Mouse (Mus musculus): ENCODE data around the gene Slc22a14.

DNA sequence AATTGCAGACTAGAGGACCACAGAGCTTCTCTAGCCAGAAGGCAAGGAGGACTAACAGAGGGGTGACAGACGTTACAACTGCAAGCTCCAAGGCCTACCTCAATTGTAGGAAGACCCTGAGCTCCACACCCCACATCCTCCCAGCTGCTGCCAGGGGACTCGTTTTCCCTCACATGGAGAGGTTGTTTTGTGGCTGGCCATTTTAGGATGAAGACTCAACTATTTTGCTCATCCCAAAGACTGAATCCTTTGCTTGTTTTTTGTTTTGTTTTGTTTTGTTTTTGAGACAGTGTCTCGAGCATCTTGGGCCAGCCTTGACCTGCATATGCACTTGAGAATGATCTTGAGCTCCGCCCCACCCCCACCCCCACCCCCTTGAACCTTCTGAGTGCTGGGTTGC lies 206.5 kb downstream of the Slc22a14 start, which contains the start of gene Gm47289:
- no peak for TF ChIP-seq CTCF (IDR thresholded peaks at IDR 0.05 in 2 of 3, conservative IDR thresholded peaks at IDR 0.05 in 1 of 3; ENCODE audit: control insufficient read depth in 1 of 3, insufficient read depth in 1 of 3, low read depth in 2 of 3, low read length in 3 of 3, poor library complexity in 1 of 3, severe bottlenecking in 1 of 3)
- TF ChIP-seq POLR2AphosphoS2 (IDR thresholded peaks at IDR 0.05; ENCODE audit: low read length): no peak
- TF ChIP-seq POLR2A (IDR thresholded peaks at IDR 0.05; ENCODE audit: control insufficient read depth in 1 of 2, insufficient read depth in 1 of 2, low read depth in 1 of 2, low read length in 2 of 2, poor library complexity in 1 of 2): no peak
- no peak for TF ChIP-seq MYC (IDR thresholded peaks at IDR 0.05; ENCODE audit: low read depth, low read length)
- TF ChIP-seq KAT2A (conservative IDR thresholded peaks at IDR 0.05; ENCODE audit: low read depth, low read length): no peak
- no peak for TF ChIP-seq EP300 (IDR thresholded peaks at IDR 0.05; ENCODE audit: low read depth in 1 of 2, low read length in 2 of 2)
- TF ChIP-seq BHLHE40 (IDR thresholded peaks at IDR 0.05; ENCODE audit: borderline replicate concordance, low read depth, low read length): no peak
- no peak for TF ChIP-seq MXI1 (IDR thresholded peaks at IDR 0.05; ENCODE audit: low read depth, low read length)
- no peak for TF ChIP-seq CHD1 (IDR thresholded peaks at IDR 0.05; ENCODE audit: low read depth, low read length)
- no peak for TF ChIP-seq GATA1 (IDR thresholded peaks at IDR 0.05; ENCODE audit: low read depth, low read length)
- no peak for TF ChIP-seq CHD2 (IDR thresholded peaks at IDR 0.05; ENCODE audit: low read length)
- TF ChIP-seq MYB (IDR thresholded peaks at IDR 0.05; ENCODE audit: low read depth, low read length): no peak
- TF ChIP-seq ETS1 (IDR thresholded peaks at IDR 0.05; ENCODE audit: low read depth, low read length): no peak
- no peak for TF ChIP-seq POLR2AphosphoS5 (IDR thresholded peaks at IDR 0.05; ENCODE audit: borderline replicate concordance, low read depth, low read length)
